Mouse (Mus musculus): ENCODE measurements at regions not wholly inside any gene's neighbourhood (a gene's known extent, or its start where the extent isn't known, plus 50 kb on each side); places are given as distances from the start of the nearest gene placed in this dataset.

- DNase-seq, result no peak
Observed at GRCm38 (mm10) chr2:61347451-61347850, 230.9 kb upstream of the Tank start.

- no peak for DNase-seq
Observed at GRCm38 (mm10) chr2:61346012-61346760, 232.2 kb upstream of the Tank start.

GRCm38 (mm10) chr2:61345311-61345710 lies 233.1 kb upstream of the Tank start:
- no peak for DNase-seq

- no peak for DNase-seq
Observed at GRCm38 (mm10) chr2:61344556-61345131, 233.7 kb upstream of the Tank start.

GRCm38 (mm10) chr2:61341254-61341653 lies 237.1 kb upstream of the Tank start:
- no peak for DNase-seq

- DNase-seq, result no peak
Observed at GRCm38 (mm10) chr2:61319226-61319625, 259.2 kb upstream of the Tank start.

- DNase-seq, result peak in 1 of 2 experiments; percentile 2
Observed at GRCm38 (mm10) chr2:61310405-61310804, 268.0 kb upstream of the Tank start.

- DNase-seq, result no peak
Observed at GRCm38 (mm10) chr2:61309219-61309618, 269.2 kb upstream of the Tank start.

GRCm38 (mm10) chr2:61297135-61297534 lies 281.2 kb upstream of the Tank start:
- no peak for DNase-seq

- DNase-seq, result no peak
Observed at GRCm38 (mm10) chr2:61296606-61297005, 281.8 kb upstream of the Tank start.

- DNase-seq, result no peak
Observed at GRCm38 (mm10) chr2:61295261-61295964, 283.0 kb upstream of the Tank start.

GRCm38 (mm10) chr2:61288246-61288645 lies 290.1 kb upstream of the Tank start:
- DNase-seq, result no peak

GRCm38 (mm10) chr2:61284706-61285105 lies 293.7 kb upstream of the Tank start:
- no peak for DNase-seq

- DNase-seq, result peak in 1 of 2 experiments; percentile 4
Observed at GRCm38 (mm10) chr2:61283829-61284601, 294.4 kb upstream of the Tank start.

GRCm38 (mm10) chr2:61272721-61273120 lies 305.7 kb upstream of the Tank start:
- DNase-seq, result no peak

- DNase-seq, result no peak
Observed at GRCm38 (mm10) chr2:61267706-61268105, 304.7 kb upstream of the Rbms1 start.

- DNase-seq, result no peak
Observed at GRCm38 (mm10) chr2:61250068-61250800, 287.2 kb upstream of the Rbms1 start.

GRCm38 (mm10) chr2:61247956-61248355 lies 285.0 kb upstream of the Rbms1 start:
- DNase-seq, result no peak

- no peak for DNase-seq
Observed at GRCm38 (mm10) chr2:61247336-61247735, 284.3 kb upstream of the Rbms1 start.

GRCm38 (mm10) chr2:61246691-61247258 lies 283.8 kb upstream of the Rbms1 start:
- DNase-seq, result no peak

GRCm38 (mm10) chr2:61245526-61245925 lies 282.5 kb upstream of the Rbms1 start:
- DNase-seq, result no peak

- DNase-seq, result peak in 1 of 2 experiments; percentile 15
Observed at GRCm38 (mm10) chr2:61221676-61222075, 258.7 kb upstream of the Rbms1 start.
